Mouse (Mus musculus) gastrocnemius, adult 2 months (tissue): Measurements from ENCODE around the gene Abhd6. TPM values are rescaled to one million over a fixed set of nuclear protein-coding genes. Genes with fewer than 3 reads are reported as not detected.

Experiments
- DNase-seq: peaks from one replicate; pipeline ENCODE4 v3.0.0; 2022
- H3K27ac ChIP-seq: fragments of 200-600 bp; 2 replicates; pipeline ENCODE4 v1.8.1; 2022; ENCODE audit warnings: mild to moderate bottlenecking
- H3K4me3 ChIP-seq: fragments of 200-600 bp; 2 replicates; pipeline ENCODE4 v1.8.1; 2022; ENCODE audit warnings: mild to moderate bottlenecking, moderate library complexity
- CTCF ChIP-seq: fragments of 200-600 bp; IDR thresholded peaks from 2 replicates; pipeline ENCODE4 v1.8.1; 2022; ENCODE audit warnings: antibody characterized with exemption, mild to moderate bottlenecking, moderate library complexity
- intact Hi-C: fragments of 180-260 bp; cut with DNase I; formaldehyde crosslinking; loops from one replicate; pipeline ENCODE4 v1.15.1; 2025
- total RNA-seq, 2 experiments: library from RNA; stranded (reverse); gene quantifications; 2 replicates each; pipeline ENCODE4 v1.2.3; 2021

Gene Abhd6
- total RNA-seq, 2 experiments from 2014 or later: 4.8 to 7.3 TPM

DNA sequence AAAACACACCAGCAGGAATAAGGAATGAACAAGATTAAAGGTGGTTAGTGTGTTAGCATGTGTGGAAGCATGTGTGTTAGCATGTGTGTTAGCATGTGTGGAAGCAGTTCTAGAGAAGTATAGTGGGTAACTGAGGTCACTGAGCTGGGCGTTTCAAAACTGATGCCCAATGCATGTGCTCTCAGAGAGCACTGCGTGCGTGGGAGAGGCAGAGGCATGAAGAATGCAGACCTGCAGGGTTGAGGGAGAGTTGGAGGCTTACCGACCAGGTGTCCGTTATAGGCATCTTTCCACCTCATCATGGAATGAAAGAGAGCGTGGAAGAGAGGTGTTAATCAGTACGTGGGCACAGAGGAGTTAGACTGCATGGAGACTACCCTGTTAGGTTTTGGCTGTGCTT, 17.8 kb downstream of the Abhd6 start:
- intact Hi-C loops: no loop called here
- Histone ChIP-seq H3K4me3 (no peak overlapping the region), H3K27ac (no peak overlapping the region)
- no peak for DNase-seq
- TF ChIP-seq CTCF: no peak

GRCm38 (mm10) chr14:8024469-8024868, 21.8 kb downstream of the Abhd6 start:
- Histone ChIP-seq H3K27ac (no peak overlapping the region), H3K4me3 (no peak overlapping the region)
- no peak for DNase-seq
- intact Hi-C loops: no loop called here
- TF ChIP-seq CTCF: no peak

DNA sequence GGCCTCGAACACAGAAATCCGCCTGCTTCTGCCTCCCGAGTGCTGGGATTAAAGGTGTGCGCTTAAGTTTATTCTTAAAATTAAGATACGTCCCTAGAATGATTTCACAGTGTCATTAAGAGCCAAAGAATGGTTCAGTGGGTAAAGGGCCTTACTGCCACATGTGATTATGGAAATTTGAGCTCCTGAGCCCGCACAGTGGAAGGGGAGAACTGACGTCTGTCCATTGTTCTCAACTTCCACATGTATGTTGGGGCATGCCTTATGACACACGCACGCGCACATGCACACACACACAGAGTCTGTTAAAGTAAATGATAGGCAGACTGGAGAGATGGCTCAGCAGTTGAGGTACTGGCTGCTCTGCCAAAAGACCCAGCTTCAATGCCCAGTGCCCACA, 22.2 kb downstream of the Abhd6 start:
- intact Hi-C loops: no loop called here
- no peak overlapping the region for H3K27ac ChIP-seq
- TF ChIP-seq CTCF: no peak
- DNase-seq: no peak
- H3K4me3 ChIP-seq: no peak overlapping the region

DNA sequence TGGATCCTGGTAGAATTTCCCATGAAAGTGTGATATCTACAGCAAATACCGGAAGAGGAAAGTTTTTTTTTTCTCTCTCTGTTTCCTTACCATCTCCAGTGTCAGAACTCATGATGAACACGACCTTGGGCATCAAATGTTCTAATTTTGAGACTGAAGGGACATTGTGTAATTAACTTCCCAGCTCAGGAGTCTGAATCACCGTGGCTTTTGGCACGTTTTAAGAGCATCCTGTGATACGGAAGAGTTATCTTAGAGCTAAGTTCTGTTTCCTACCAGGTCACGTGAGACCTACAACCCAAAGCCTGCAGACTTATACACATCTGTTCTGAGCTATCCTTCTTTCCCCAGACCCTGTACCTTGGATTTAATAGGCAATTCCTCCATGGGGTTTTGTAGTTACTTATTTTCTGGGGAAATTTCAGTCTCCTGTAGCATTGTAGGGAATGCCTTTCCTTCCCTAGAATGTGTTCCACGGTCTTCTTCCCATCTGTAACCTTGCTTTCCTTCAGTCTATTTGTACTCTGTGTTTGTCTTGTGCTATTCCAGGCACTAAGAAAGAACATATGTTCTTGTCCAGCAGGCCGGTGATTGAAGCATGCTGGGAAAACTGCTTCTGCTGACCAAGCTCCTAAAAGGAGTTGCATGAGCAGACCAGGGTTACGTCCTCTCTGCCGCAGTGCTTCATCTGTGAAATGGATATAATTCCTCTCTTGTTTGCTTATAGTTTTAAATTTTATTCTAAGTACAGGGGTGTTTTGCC, 24.2 kb downstream of the Abhd6 start:
- intact Hi-C loops: no loop called here
- no peak for TF ChIP-seq CTCF
- Histone ChIP-seq H3K4me3 (no peak overlapping the region), H3K27ac (peak overlapping the region; percentile 38; the same call in 1 of the 2 replicates)
- DNase-seq: no peak

DNA sequence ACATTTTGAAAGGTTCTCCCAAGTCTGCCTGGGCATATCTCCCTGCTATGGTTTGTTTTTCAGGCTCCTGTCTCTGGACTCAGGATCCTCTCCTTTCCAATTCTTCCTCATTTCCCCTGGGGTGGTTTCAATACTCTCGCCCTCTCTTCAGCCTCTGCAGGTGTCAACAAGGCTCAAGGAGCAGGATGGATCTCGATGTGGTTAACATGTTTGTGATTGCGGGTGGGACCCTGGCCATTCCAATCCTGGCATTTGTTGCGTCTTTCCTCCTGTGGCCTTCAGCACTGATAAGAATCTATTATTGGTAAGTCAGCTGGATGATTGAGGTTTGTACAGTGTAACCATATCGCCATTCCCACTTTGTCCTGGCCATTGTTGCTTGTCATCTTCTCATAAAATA, 25.4 kb downstream of the Abhd6 start:
- no peak for TF ChIP-seq CTCF
- H3K27ac ChIP-seq: no peak overlapping the region
- DNase-seq: no peak
- no peak overlapping the region for H3K4me3 ChIP-seq
- intact Hi-C loops: no loop called here

GRCm38 (mm10) chr14:8029752-8030151, 27.1 kb downstream of the Abhd6 start:
- DNase-seq: no peak
- H3K4me3 ChIP-seq: no peak overlapping the region
- no peak for TF ChIP-seq CTCF
- intact Hi-C loops: no loop called here
- H3K27ac ChIP-seq: peak overlapping the region; percentile 35; the same call in 1 of the 2 replicates

GRCm38 (mm10) chr14:8030535-8030934, 27.8 kb downstream of the Abhd6 start:
- Histone ChIP-seq H3K27ac (peak overlapping the region; percentile 35), H3K4me3 (no peak overlapping the region)
- no peak for TF ChIP-seq CTCF
- no peak for DNase-seq
- intact Hi-C loops: no loop called here

DNA sequence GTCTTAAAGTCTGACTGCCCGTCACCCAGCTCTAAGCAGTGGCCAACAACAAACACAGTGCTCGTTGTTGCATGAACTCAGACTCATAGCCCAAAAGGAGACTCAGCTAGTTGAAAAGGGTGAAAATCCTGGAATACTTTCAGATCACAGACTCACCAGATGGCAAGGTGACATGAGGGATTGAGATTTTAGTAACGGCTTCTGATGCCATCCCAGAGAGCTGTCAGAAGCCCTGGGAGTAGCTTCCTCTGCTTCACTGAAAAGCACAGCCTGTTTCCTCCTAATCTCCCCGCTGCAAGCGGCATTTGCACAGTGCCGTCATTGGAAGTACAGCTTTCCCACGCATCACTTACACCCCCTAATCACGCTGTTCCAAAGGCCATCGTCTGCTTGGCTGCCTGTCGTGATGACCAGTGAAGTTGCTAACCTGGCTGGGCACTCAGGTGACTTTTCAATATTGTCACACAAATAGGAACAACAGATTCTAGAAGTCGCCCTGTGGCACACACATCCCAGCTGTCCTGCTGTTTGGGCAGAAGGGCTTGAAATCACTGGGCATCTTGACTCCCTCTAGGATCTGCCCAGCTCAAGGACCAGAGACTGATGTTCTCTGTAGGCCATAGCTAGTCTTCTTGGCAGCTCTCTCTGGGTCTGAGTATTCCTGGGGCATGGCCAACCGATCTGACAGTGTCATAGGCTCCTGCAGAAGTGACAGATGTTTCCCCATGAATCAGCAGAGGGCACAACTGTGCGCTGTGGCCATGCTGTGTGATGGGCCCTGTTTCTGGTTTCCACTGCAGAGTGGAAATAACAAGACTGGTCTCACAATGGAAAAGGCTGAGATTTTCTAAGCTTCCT, 29.6 kb downstream of the Abhd6 start:
- intact Hi-C loops: no loop called here
- H3K27ac ChIP-seq: no peak overlapping the region
- H3K4me3 ChIP-seq: no peak overlapping the region
- peak; percentile 52 for DNase-seq
- no peak for TF ChIP-seq CTCF

DNA sequence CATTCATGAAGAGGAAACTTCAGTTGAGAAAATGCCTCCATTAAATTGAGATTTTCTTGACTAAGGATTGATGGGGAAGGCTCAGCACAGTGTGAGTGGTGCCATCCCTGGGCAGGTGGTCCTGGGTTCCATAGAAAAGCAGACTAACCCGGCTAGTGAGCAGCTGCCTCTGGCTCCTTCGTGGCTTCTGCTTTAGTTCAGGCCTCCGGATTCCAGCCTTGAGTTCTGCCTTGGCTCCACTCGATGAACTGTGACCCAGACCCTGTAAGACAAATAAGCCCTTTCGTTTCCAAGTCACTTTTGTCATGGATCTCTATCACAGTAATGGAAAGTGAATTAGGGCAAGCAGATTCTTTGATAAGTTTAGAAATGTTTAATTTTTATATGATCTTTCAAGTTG, 31.9 kb downstream of the Abhd6 start:
- no peak for TF ChIP-seq CTCF
- no peak for DNase-seq
- Histone ChIP-seq H3K27ac (no peak overlapping the region), H3K4me3 (no peak overlapping the region)
- intact Hi-C loops: no loop called here

DNA sequence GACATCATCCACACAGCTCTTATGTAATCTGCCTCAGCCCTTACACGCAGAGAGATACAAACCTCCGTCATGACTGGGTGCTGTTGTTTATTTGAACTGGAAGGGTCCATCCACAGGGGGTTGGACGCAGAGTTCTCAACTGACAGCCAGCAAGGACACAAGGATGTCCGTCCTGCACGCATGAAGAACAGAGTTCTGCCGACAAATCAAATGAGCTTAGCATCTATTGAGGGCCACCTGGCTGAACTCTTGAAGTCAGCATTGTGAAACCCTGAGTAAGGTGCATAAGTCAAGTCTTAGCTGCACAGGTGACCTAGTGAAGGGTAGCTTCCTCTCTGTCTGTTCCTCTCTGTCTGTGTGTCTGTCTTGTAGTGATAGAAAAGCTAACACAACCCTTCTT, 33.2 kb downstream of the Abhd6 start:
- no peak overlapping the region for H3K27ac ChIP-seq
- intact Hi-C loops: no loop called here
- no peak overlapping the region for H3K4me3 ChIP-seq
- DNase-seq: no peak
- no peak for TF ChIP-seq CTCF

- intact Hi-C loops: no loop called here
- no peak for TF ChIP-seq CTCF
- Histone ChIP-seq H3K4me3 (no peak overlapping the region), H3K27ac (no peak overlapping the region)
- DNase-seq: no peak
These were observed 33.7 kb downstream of the Abhd6 start for GRCm38 (mm10) chr14:8036406-8036805.

GRCm38 (mm10) chr14:8038150-8038549, 35.4 kb downstream of the Abhd6 start:
- peak overlapping the region; percentile 77; the same call in 1 of the 2 replicates for H3K27ac ChIP-seq
- no peak for DNase-seq
- no peak overlapping the region for H3K4me3 ChIP-seq
- TF ChIP-seq CTCF: no peak
- intact Hi-C loops: no loop called here

GRCm38 (mm10) chr14:8038791-8039448, 36.2 kb downstream of the Abhd6 start:
- TF ChIP-seq CTCF: no peak
- Histone ChIP-seq H3K4me3 (peak overlapping the region; percentile 41), H3K27ac (peak overlapping the region; percentile 77)
- peak; percentile 89 for DNase-seq
- intact Hi-C loops: no loop called here
